Mouse (Mus musculus): ENCODE data around the gene Sugct. TPM values are rescaled to one million over a fixed set of nuclear protein-coding genes. Genes with fewer than 3 reads are reported as not detected.

Sugct gene
- polyA plus RNA-seq, 1 experiment, result 0.18 TPM

DNA sequence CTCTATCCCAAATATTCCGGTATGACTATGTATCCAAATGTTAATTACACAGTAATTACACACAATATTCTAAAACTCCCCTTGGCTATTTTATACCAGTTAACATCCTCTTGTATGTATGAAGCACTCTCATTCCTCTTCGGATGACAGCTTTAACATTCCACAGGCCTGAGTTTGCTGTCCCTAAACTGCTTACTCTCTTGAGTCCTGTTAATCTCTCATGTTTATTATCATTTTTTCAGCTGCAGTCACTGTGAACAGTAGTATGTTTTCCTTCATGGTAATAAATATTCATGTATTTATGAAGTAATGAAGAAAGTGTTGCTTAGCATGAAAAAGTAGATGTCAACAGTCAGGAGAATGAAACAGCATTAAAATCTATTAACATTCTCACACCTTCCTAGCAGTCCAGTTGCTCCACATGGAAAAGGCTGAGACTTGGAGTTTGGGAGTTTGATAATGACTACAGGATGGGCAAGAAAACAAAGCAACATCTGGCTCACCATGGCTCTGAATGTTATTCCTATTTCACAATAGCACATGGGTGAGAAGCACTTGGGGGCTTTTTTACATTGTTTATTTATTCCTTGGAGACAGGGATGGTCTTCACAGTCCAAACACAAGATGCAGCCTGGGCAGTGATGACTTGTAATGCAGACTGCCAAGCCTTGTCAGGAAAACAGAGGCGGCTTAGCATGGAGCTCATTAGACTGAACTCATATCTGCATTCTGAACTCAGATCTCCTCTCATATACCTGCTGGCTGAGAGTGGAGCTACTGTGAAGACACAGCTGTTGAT is 651.7 kb downstream of the Sugct start:
- Histone ChIP-seq H3K4me1 (ENCODE audit: control insufficient read depth, insufficient read depth, insufficient read length) (no peaks in the 10 kb centered on the region), H3K36me3 (ENCODE audit: control insufficient read depth, insufficient read depth, low read length) (no peaks in the 10 kb centered on the region), H3K4me3 (ENCODE audit: extremely low read depth, insufficient read depth, insufficient read length) (no peak overlapping the region), H3K27ac (ENCODE audit: insufficient read depth, low read length) (no peak overlapping the region), H3K27me3 (ENCODE audit: control insufficient read depth, insufficient read depth, low read length) (no peaks in the 10 kb centered on the region)
- DNase-seq (ENCODE audit: low read depth in 1 of 2, low spot score in 2 of 2), result no peak
- TF ChIP-seq CTCF (IDR thresholded peaks at IDR 0.05; ENCODE audit: extremely low read depth, insufficient read depth, insufficient read length, insufficient replicate concordance), result no peak
- no peak for TF ChIP-seq POLR2A (IDR thresholded peaks at IDR 0.05; ENCODE audit: low read depth, low read length)
- 90% methylated on average over 3 of the region's 3 CpGs for whole genome bisulfite sequencing

DNA sequence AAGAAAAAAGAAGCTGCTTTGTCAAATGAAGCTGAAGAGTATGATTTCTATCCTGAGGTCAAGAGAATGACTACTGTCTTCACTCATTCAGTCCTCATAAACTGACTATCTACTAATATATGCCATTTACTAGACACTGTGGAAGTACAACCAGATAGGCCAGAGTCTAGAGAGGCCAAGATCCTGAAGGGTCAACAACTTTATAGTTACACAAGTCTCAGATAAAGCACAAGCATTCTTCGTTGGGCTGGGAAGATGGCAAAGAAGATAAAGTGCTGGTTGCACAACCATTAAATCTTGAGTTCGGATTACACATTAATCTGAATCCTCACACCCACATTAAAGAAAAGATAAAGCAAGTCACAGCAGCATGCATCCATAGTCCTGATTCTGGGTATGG is 653.0 kb downstream of the Sugct start:
- H3K27ac ChIP-seq (ENCODE audit: insufficient read depth, low read length), result no peak overlapping the region
- H3K4me3 ChIP-seq (ENCODE audit: extremely low read depth, insufficient read depth, insufficient read length), result no peak overlapping the region
- WGBS, result 82% methylated on average over 2 of the region's 2 CpGs
- TF ChIP-seq POLR2A (IDR thresholded peaks at IDR 0.05; ENCODE audit: low read depth, low read length), result no peak
- no peak for TF ChIP-seq CTCF (IDR thresholded peaks at IDR 0.05; ENCODE audit: extremely low read depth, insufficient read depth, insufficient read length, insufficient replicate concordance)
- no peaks in the 10 kb centered on the region for H3K4me1 ChIP-seq (ENCODE audit: control insufficient read depth, insufficient read depth, insufficient read length)
- H3K36me3 ChIP-seq (ENCODE audit: control insufficient read depth, insufficient read depth, low read length), result no peaks in the 10 kb centered on the region
- H3K27me3 ChIP-seq (ENCODE audit: control insufficient read depth, insufficient read depth, low read length), result no peaks in the 10 kb centered on the region
- no peak for DNase-seq (ENCODE audit: low read depth in 1 of 2, low spot score in 2 of 2)

DNA sequence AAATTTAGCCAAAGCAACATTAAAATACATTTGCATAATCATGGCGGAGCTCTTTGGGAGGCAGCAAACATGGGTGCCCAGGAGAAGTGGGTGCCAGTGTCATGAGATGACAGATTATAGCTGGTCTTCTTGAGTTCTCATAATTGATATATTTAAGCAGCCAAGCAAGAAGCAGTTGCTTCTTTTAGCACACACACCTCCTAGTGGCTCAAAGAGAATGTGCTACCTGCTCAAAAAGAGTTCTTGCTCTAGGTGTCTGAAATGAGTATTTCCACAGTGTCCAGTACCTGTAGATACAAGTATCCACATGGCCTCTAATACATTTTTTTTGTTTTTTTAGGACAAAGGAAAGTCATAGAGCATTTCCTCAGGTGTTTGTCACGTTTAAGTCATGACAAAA is 655.6 kb downstream of the Sugct start:
- TF ChIP-seq CTCF (IDR thresholded peaks at IDR 0.05; ENCODE audit: extremely low read depth, insufficient read depth, insufficient read length, insufficient replicate concordance) (no peak), POLR2A (IDR thresholded peaks at IDR 0.05; ENCODE audit: low read depth, low read length) (no peak)
- Histone ChIP-seq H3K27ac (ENCODE audit: insufficient read depth, low read length) (no peak overlapping the region), H3K36me3 (ENCODE audit: control insufficient read depth, insufficient read depth, low read length) (no peaks in the 10 kb centered on the region), H3K4me1 (ENCODE audit: control insufficient read depth, insufficient read depth, insufficient read length) (no peaks in the 10 kb centered on the region), H3K4me3 (ENCODE audit: extremely low read depth, insufficient read depth, insufficient read length) (no peak overlapping the region), H3K27me3 (ENCODE audit: control insufficient read depth, insufficient read depth, low read length) (no peaks in the 10 kb centered on the region)
- WGBS, result 76% methylated on average over 2 of the region's 2 CpGs
- no peak for DNase-seq (ENCODE audit: low read depth in 1 of 2, low spot score in 2 of 2)

DNA sequence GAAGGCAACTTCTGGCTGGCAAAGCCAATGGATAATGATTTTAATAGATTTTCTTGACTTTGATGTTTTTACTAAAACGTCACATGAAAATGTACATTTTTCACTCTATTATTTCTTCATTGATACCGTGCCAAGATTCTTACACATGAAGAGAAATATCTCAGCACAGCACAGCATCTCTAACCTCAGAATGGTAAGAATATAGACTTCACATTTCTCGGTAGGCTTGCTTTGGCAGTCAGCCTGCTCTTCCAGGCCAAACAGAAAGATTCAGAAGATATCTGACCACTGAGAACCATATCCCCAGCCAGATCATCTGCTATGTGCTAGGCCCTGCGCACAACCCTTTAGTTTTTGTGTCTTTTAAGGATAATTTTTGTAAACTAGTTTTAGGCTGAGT is 657.0 kb downstream of the Sugct start:
- WGBS, result 89% methylated on average over 4 of the region's 4 CpGs
- TF ChIP-seq CTCF (IDR thresholded peaks at IDR 0.05; ENCODE audit: extremely low read depth, insufficient read depth, insufficient read length, insufficient replicate concordance), result no peak
- no peak for TF ChIP-seq POLR2A (IDR thresholded peaks at IDR 0.05; ENCODE audit: low read depth, low read length)
- no peak overlapping the region for H3K27ac ChIP-seq (ENCODE audit: insufficient read depth, low read length)
- no peak for DNase-seq (ENCODE audit: low read depth in 1 of 2, low spot score in 2 of 2)
- H3K4me3 ChIP-seq (ENCODE audit: extremely low read depth, insufficient read depth, insufficient read length), result no peak overlapping the region
- H3K4me1 ChIP-seq (ENCODE audit: control insufficient read depth, insufficient read depth, insufficient read length), result no peaks in the 10 kb centered on the region
- H3K27me3 ChIP-seq (ENCODE audit: control insufficient read depth, insufficient read depth, low read length), result no peaks in the 10 kb centered on the region
- H3K36me3 ChIP-seq (ENCODE audit: control insufficient read depth, insufficient read depth, low read length), result no peaks in the 10 kb centered on the region

DNA sequence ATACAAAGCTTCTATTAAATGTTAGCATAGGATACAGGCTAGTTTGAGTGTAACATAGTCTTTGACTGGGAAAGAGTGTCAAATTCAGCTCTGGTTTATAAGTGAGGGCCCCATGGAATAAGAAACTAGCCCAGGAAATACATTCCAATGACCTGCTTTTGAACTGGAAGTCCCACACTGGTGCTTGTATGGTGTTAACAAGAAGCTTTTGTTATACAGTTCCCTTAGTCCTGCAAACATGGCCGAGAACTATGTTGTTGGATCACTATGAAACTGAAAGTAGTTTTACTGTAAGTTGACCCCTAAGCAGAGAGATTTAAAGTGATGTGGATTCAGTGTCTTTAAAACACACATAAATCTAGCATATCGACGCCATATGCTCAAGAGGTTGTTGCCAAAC is 657.5 kb downstream of the Sugct start:
- 88% methylated on average over 3 of the region's 3 CpGs for WGBS
- Histone ChIP-seq H3K36me3 (ENCODE audit: control insufficient read depth, insufficient read depth, low read length) (no peaks in the 10 kb centered on the region), H3K27me3 (ENCODE audit: control insufficient read depth, insufficient read depth, low read length) (no peaks in the 10 kb centered on the region), H3K4me3 (ENCODE audit: extremely low read depth, insufficient read depth, insufficient read length) (no peak overlapping the region), H3K4me1 (ENCODE audit: control insufficient read depth, insufficient read depth, insufficient read length) (no peaks in the 10 kb centered on the region), H3K27ac (ENCODE audit: insufficient read depth, low read length) (no peak overlapping the region)
- no peak for TF ChIP-seq CTCF (IDR thresholded peaks at IDR 0.05; ENCODE audit: extremely low read depth, insufficient read depth, insufficient read length, insufficient replicate concordance)
- TF ChIP-seq POLR2A (IDR thresholded peaks at IDR 0.05; ENCODE audit: low read depth, low read length), result no peak
- no peak for DNase-seq (ENCODE audit: low read depth in 1 of 2, low spot score in 2 of 2)

DNA sequence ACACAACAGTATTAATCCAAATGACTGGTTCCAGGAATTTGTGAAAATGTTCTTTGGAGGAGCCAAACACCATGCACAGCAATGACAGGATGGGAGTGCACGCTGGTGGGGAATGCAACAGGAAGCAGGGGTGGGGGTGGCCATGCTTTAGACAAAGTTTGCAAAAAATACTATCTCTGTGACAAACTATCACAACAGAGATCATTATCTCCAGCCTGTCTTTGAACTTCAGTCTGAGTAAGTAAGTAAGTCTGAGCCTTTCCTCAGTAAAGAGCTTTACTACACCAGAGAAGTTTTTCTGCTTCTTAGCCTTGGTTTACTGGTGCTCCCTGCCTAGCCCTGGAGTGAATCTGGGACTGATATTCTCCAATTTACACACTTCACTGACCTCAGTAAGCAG is 664.6 kb downstream of the Sugct start:
- WGBS, result 33% methylated on average over 1 of the region's 1 CpGs
- Histone ChIP-seq H3K36me3 (ENCODE audit: control insufficient read depth, insufficient read depth, low read length) (no peaks in the 10 kb centered on the region), H3K27me3 (ENCODE audit: control insufficient read depth, insufficient read depth, low read length) (no peaks in the 10 kb centered on the region), H3K27ac (ENCODE audit: insufficient read depth, low read length) (peak overlapping the region; percentile 54; the same call in 1 of the 2 replicates), H3K4me1 (ENCODE audit: control insufficient read depth, insufficient read depth, insufficient read length) (peaks cover 2% of the 10 kb centered on the region; the same call in 1 of the 2 replicates), H3K4me3 (ENCODE audit: extremely low read depth, insufficient read depth, insufficient read length) (no peak overlapping the region)
- TF ChIP-seq CTCF (IDR thresholded peaks at IDR 0.05; ENCODE audit: extremely low read depth, insufficient read depth, insufficient read length, insufficient replicate concordance) (no peak), POLR2A (IDR thresholded peaks at IDR 0.05; ENCODE audit: low read depth, low read length) (no peak)
- DNase-seq (ENCODE audit: low read depth in 1 of 2, low spot score in 2 of 2), result no peak

DNA sequence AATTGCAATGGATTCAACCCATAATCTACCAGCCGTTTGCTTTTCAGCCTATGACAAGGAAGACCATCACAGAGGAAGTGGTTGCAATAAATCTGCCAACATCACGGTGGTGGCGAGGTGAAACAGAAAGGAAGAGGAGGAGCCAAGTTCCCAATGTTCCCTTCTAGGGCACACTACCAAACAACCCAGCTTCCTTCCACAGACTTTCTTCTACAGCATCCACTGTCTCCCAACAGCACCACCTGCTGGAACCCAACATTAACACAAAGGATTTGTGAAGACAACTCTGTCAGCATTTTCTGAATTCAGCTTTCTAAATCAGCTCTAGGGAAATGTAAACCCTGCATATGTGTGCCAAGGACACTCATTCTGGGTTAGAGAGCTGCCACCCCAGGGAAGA is 666.8 kb downstream of the Sugct start:
- Histone ChIP-seq H3K27ac (ENCODE audit: insufficient read depth, low read length) (no peak overlapping the region), H3K27me3 (ENCODE audit: control insufficient read depth, insufficient read depth, low read length) (no peaks in the 10 kb centered on the region), H3K36me3 (ENCODE audit: control insufficient read depth, insufficient read depth, low read length) (no peaks in the 10 kb centered on the region), H3K4me3 (ENCODE audit: extremely low read depth, insufficient read depth, insufficient read length) (no peak overlapping the region), H3K4me1 (ENCODE audit: control insufficient read depth, insufficient read depth, insufficient read length) (peaks cover 2% of the 10 kb centered on the region; the same call in 1 of the 2 replicates)
- WGBS, result 16% methylated on average over 3 of the region's 3 CpGs
- TF ChIP-seq POLR2A (IDR thresholded peaks at IDR 0.05; ENCODE audit: low read depth, low read length) (no peak), CTCF (IDR thresholded peaks at IDR 0.05; ENCODE audit: extremely low read depth, insufficient read depth, insufficient read length, insufficient replicate concordance) (no peak)
- peak; percentile 18 to 26 for DNase-seq (ENCODE audit: low read depth in 1 of 2, low spot score in 2 of 2)

Data from spleen, adult 2 months (tissue).